Mouse (Mus musculus) heart, embryonic 14.5 days (tissue): ENCODE measurements at regions not wholly inside any gene's neighbourhood (a gene's known extent, or its start where the extent isn't known, plus 50 kb on each side); places are given as distances from the start of the nearest gene placed in this dataset.

ENCODE experiments used
- ATAC-seq: fragments of 200-750 bp; cut with Nextera tagmentation; 2 replicates; pipeline ENCODE4 v1.8.0; 2017; ENCODE audit warnings: low read depth, moderate TSS enrichment; ENCODE audit not compliant: insufficient number of reproducible peaks, insufficient read depth, low FRiP score
- H3K27ac ChIP-seq, 2 experiments: fragments of 200-500 bp in 1 of 2; fragments of 300-500 bp in 1 of 2; sonication (generic) in 1 of 2; replicated peaks in 1 of 2; 2 replicates each; pipeline ENCODE4 v1.5.1; 2012 to 2014; ENCODE audit warnings: low read depth in 2 of 2, low read length in 2 of 2, control low read depth in 1 of 2, mild to moderate bottlenecking in 1 of 2, mixed read lengths in 1 of 2; ENCODE audit not compliant: control insufficient read depth in 1 of 2, insufficient read depth in 1 of 2
- H3K27me3 ChIP-seq: fragments of 300-500 bp; sonication (generic); 2 replicates; pipeline ENCODE4 v1.6.1; 2014; ENCODE audit warnings: mild to moderate bottlenecking, low read length, control low read depth; ENCODE audit not compliant: control insufficient read depth, insufficient read depth
- H3K36me3 ChIP-seq: fragments of 300-500 bp; sonication (generic); 2 replicates; pipeline ENCODE4 v1.6.1; 2014; ENCODE audit warnings: mild to moderate bottlenecking, control low read depth, low read length, mixed read lengths; ENCODE audit not compliant: control insufficient read depth, insufficient read depth
- H3K4me1 ChIP-seq, 2 experiments: fragments of 200-500 bp in 1 of 2; fragments of 300-500 bp in 1 of 2; sonication (generic) in 1 of 2; 2 replicates each; pipeline ENCODE4 v1.6.1; 2012 to 2014; ENCODE audit warnings: low read length in 2 of 2, control low read depth in 1 of 2, mixed read lengths in 1 of 2; ENCODE audit not compliant: control insufficient read depth in 2 of 2, insufficient read depth in 2 of 2
- H3K4me2 ChIP-seq: fragments of 300-500 bp; sonication (generic); 2 replicates; pipeline ENCODE4 v1.6.1; 2014; ENCODE audit warnings: mild to moderate bottlenecking, low read length
- H3K4me3 ChIP-seq, 2 experiments: fragments of 200-500 bp in 1 of 2; fragments of 300-500 bp in 1 of 2; sonication (generic) in 1 of 2; 2 replicates each; pipeline ENCODE4 v1.5.1; 2012 to 2014; ENCODE audit warnings: low read length in 2 of 2, mild to moderate bottlenecking in 2 of 2, control low read depth in 1 of 2, low read depth in 1 of 2, moderate library complexity in 1 of 2; ENCODE audit not compliant: control insufficient read depth in 1 of 2, insufficient read depth in 1 of 2
- H3K9ac ChIP-seq: fragments of 300-500 bp; sonication (generic); 2 replicates; pipeline ENCODE4 v1.6.1; 2014; ENCODE audit warnings: mild to moderate bottlenecking, low read length
- H3K9me3 ChIP-seq: fragments of 300-500 bp; sonication (generic); 2 replicates; pipeline ENCODE4 v1.6.1; 2016; ENCODE audit warnings: low read length, control low read depth; ENCODE audit not compliant: control insufficient read depth
- WGBS: fragments of 180-500 bp; shearing (Covaris S2); extraction: QIAGEN DNeasy Blood & Tissue Kit; methylation state at CpG from one replicate; pipeline ENCODE4 v1.1.7; 2014; 5-methylcytosine and 5-hydroxymethylcytosine counted together

DNA sequence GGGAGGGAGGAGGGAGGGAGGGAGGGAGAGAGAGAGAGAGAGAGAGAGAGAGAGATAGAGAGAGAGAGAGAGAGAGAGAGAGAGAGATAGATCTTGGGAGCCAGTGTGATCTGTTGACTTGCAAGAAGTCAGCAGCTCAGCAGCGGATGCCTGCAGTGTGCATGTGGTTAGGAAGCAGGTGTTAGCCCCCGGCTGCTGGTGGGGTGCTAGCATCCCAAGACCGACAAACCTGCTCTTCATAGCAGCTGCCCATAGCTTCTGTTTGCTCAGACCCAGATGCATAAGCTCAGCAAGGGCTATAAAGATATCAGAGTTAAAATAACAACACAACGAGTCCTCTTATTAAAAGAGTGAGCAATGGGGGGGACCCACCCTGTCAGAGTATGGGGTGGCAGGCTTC, 88.7 kb upstream of the Hdac4 start:
- Histone ChIP-seq H3K4me1 (no peaks in the 10 kb centered on the region), H3K9ac (no peak overlapping the region), H3K36me3 (no peaks in the 10 kb centered on the region), H3K9me3 (peaks cover 5% of the 10 kb centered on the region), H3K4me2 (no peak overlapping the region), H3K4me3 (no peak overlapping the region), H3K27ac (no peak overlapping the region), H3K27me3 (no peaks in the 10 kb centered on the region)
- no peak for ATAC-seq
- WGBS: 69% methylated on average over 4 of the region's 4 CpGs

DNA sequence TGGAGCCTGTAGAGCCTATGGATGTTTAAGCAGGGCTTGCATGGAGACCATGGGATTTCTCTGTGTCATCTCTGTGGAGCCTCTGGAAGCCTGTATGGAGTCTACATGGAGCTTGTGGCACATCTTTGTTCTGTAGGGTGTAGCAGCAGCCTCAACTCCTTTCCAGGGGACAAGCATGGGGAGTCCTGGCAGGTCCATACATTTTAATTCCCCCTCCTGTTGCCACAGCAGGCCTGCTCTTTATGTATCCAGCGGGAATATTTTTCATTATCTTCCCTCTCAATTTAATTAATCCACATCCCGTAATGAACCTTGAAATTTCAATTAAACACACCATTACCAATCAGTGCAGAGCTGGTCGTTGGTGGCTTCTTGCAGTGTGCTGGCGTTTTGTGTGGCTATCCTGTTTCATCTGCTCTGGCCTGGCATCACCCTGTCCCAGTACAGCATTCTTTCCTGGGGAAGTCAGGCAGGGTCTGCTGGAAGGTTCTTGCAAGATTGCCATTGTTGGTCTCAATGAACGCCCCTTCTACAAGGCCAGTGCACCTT, 81.8 kb upstream of the Hdac4 start:
- Histone ChIP-seq H3K4me3 (no peak overlapping the region), H3K27me3 (no peaks in the 10 kb centered on the region), H3K9me3 (no peaks in the 10 kb centered on the region), H3K4me1 (no peaks in the 10 kb centered on the region), H3K9ac (no peak overlapping the region), H3K36me3 (no peaks in the 10 kb centered on the region), H3K27ac (no peak overlapping the region), H3K4me2 (no peak overlapping the region)
- WGBS: 81% methylated on average over 5 of the region's 5 CpGs
- ATAC-seq: no peak

DNA sequence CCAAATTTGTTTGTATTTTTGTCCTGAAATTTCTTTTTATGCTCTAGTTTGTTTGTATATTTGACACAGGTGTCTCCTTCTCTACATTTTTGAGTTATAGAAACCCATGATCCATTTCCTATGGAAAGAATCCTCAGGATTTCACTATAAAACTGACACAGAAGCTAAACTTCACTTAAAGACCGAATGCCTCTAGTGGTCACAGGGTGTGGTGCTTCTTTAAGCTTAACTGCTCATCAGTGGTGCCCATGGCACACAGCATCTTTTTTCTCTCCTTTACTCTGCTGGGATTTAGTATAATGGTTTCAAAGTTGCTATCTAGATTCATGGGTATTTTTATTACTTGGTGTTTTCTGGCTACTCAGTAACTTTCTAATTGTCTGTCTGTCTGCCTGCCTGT, 79.9 kb upstream of the Hdac4 start:
- Histone ChIP-seq H3K27ac (no peak overlapping the region), H3K9ac (no peak overlapping the region), H3K4me1 (peaks cover 3 to 5% of the 10 kb centered on the region in 2 experiments), H3K4me3 (no peak overlapping the region), H3K36me3 (no peaks in the 10 kb centered on the region), H3K4me2 (no peak overlapping the region), H3K27me3 (no peaks in the 10 kb centered on the region), H3K9me3 (no peaks in the 10 kb centered on the region)
- WGBS: 73% methylated on average over 1 of the region's 1 CpGs
- no peak for ATAC-seq

DNA sequence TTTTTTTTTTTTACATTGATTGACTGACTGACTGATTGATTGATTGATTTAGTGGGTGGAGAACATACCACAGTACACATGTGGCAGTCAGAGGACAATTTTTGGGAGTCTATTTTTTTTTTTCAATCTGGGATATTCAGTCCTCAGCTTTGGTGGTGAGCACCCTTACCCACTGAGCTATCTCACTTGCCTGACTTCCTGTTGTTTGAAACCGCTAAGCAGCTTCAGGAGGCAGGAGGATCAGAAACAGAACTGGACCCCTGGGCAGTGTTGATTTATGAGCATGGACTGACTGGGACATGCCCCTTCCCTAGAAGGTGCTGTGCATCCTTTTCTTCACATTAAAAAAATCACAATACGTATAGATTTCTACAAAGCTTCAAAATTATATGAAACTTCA, 78.3 kb upstream of the Hdac4 start:
- no peak for ATAC-seq
- Histone ChIP-seq H3K9ac (no peak overlapping the region), H3K27me3 (no peaks in the 10 kb centered on the region), H3K4me3 (no peak overlapping the region), H3K9me3 (no peaks in the 10 kb centered on the region), H3K4me1 (peaks cover 5 to 8% of the 10 kb centered on the region in 2 experiments), H3K27ac (no peak overlapping the region), H3K4me2 (no peak overlapping the region), H3K36me3 (no peaks in the 10 kb centered on the region)
- WGBS: 76% methylated on average over 2 of the region's 2 CpGs

DNA sequence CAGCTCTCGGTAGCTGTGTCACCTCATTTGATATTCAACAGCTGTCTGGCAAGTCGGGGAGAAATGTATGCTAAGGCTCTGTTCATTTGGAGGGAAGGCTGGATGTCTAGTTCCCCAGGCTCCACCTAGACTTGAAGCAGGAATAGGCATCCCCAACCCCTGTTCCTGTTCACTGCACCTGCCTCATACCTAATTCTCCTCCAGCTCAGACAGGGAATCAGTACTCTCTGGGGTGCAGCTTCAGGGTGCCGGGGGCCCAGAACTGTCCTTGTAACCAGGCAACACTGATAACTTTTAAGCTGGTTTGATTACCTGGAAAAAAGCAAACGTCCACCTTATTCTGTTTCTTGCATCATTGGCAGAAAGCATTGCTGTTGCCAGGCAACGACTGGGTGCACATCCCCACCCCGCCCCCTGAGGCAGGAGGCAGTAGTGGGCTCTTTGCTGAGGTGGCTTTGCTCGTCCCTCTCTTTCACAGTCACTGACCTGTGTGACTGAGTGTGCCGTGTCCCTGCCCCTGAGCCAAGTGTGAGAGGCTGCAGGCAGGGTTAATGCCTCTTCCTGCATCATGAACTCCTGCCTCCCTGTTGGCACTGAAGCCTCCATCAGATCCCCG, 76.3 kb upstream of the Hdac4 start:
- Histone ChIP-seq H3K4me2 (no peak overlapping the region), H3K27me3 (no peaks in the 10 kb centered on the region), H3K36me3 (no peaks in the 10 kb centered on the region), H3K9ac (no peak overlapping the region), H3K4me3 (no peak overlapping the region), H3K4me1 (peaks cover 5 to 8% of the 10 kb centered on the region in 2 experiments), H3K27ac (no peak overlapping the region), H3K9me3 (no peaks in the 10 kb centered on the region)
- ATAC-seq: no peak
- 64% methylated on average over 9 of the region's 9 CpGs for WGBS

DNA sequence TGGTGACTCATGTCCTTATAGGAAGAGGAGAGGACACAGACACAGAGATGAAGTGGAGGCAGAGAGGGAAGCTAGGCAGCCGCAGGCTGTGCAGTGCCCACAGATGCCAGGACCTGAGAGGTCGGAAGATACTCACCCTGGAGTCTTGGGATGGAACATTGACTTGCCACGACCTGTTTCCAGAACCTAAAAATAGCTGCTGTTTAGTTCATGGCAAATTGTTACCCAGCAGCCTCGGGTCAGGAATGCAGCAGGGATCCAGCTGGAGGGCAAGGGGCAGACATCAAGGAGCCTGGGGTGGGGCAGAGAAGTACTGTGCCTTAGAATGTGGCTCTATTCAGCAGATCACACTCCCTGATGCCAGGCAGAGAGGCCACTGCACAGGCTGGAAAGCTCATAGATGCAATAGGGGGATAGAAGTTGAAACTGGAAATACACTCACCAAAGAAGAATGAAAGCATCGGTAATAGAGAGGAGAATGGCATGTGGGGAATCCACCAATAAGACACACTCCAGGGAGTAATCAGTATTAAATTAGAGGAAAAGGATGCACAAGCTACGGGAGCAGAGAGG, 75.1 kb upstream of the Hdac4 start:
- Histone ChIP-seq H3K9ac (no peak overlapping the region), H3K4me3 (no peak overlapping the region), H3K4me1 (peaks cover 5 to 8% of the 10 kb centered on the region in 2 experiments), H3K27me3 (no peaks in the 10 kb centered on the region), H3K4me2 (no peak overlapping the region), H3K36me3 (no peaks in the 10 kb centered on the region), H3K9me3 (no peaks in the 10 kb centered on the region), H3K27ac (no peak overlapping the region)
- ATAC-seq: no peak; the same call in 1 of the 2 replicates
- 22% methylated on average over 6 of the region's 6 CpGs for WGBS

DNA sequence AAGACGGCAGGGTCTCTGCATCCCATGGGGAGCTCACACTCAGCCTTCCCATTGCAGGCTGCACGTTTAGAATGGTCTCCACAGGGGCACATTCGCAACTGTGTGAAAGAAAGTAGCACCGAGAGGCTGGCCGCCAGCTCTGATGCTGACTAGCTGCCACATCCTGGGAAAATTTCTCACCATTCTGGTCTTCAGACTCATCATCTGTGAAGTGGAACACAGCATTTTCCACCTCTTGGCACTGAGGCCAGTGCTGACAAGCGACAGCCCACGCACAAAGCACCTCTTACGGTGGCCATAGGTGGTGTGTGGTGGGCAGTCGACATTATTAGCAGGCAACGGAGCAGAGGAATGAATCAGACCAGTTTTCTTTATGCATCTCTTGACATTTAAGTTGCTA, 74.0 kb upstream of the Hdac4 start:
- H3K27ac ChIP-seq: no peak overlapping the region
- 67% methylated on average over 10 of the region's 10 CpGs for WGBS

DNA sequence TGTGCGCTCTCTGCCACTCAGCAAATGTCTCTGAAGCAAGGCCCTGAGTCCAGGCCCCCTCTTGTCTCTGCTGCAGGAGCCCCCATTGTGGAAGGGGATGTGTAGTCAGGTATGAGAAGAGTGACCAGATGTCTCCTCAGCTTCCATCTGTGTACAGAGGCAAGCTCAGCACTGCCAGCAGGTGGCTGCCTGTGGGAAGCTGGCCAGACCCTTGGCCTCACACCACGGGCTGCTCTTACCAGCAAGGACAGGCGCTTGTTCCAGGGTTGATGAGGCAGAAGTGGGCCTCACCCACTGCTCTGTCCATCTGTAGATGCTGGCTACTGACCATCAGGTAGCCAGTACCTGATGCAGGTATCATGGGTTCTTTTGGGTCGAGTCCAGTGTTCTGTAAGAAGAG, 69.4 kb upstream of the Hdac4 start:
- Histone ChIP-seq H3K4me3 (no peak overlapping the region), H3K9me3 (no peaks in the 10 kb centered on the region), H3K9ac (no peak overlapping the region), H3K4me2 (no peak overlapping the region), H3K27ac (no peak overlapping the region), H3K36me3 (no peaks in the 10 kb centered on the region), H3K4me1 (no peaks in the 10 kb centered on the region), H3K27me3 (no peaks in the 10 kb centered on the region)
- WGBS: 68% methylated on average over 4 of the region's 4 CpGs
- no peak; the same call in 1 of the 2 replicates for ATAC-seq

More for the DNA sequence above, 74.0 kb upstream of the Hdac4 start:
- H3K4me1 ChIP-seq: peaks cover 5 to 8% of the 10 kb centered on the region in 2 experiments
- no peak for ATAC-seq
- no peak overlapping the region for H3K4me2 ChIP-seq
- H3K9ac ChIP-seq: no peak overlapping the region
- H3K27me3 ChIP-seq: no peaks in the 10 kb centered on the region
- H3K4me3 ChIP-seq: no peak overlapping the region
- no peaks in the 10 kb centered on the region for H3K36me3 ChIP-seq
- no peaks in the 10 kb centered on the region for H3K9me3 ChIP-seq
